Mouse (Mus musculus): ENCODE results near the gene Gm10277. TPM values are rescaled to one million over a fixed set of nuclear protein-coding genes. Genes with fewer than 3 reads are reported as not detected.

Gene Gm10277
- polyA plus RNA-seq, 1 experiment, result not detected

- DNase-seq, result no peak
- WGBS, result 94% methylated on average over 4 of the region's 4 CpGs
- H3K27me3 ChIP-seq (ENCODE audit: control insufficient read depth, insufficient read depth, low read length), result no peaks in the 10 kb centered on the region
- H3K36me3 ChIP-seq (ENCODE audit: control insufficient read depth, insufficient read depth, low read length), result no peaks in the 10 kb centered on the region
- H3K27ac ChIP-seq (ENCODE audit: control insufficient read depth, insufficient read depth, low read length), result no peak overlapping the region
- TF ChIP-seq CTCF (IDR thresholded peaks at IDR 0.05; ENCODE audit: borderline replicate concordance, control insufficient read depth, extremely low read depth, insufficient read depth, low read length, poor library complexity) (no peak), POLR2A (IDR thresholded peaks at IDR 0.05; ENCODE audit: control insufficient read depth, extremely low read depth, insufficient read depth, low read length, poor library complexity) (no peak)
- no peak overlapping the region for H3K4me3 ChIP-seq (ENCODE audit: control insufficient read depth, insufficient read depth, low read length)
- no peaks in the 10 kb centered on the region for H3K4me1 ChIP-seq (replicated peaks; ENCODE audit: control insufficient read depth, insufficient read depth, low read length)
Observed at GRCm38 (mm10) chr11:77746652-77747051, 40.9 kb downstream of the Gm10277 start.

- Histone ChIP-seq H3K27me3 (ENCODE audit: control insufficient read depth, insufficient read depth, low read length) (no peaks in the 10 kb centered on the region), H3K4me1 (replicated peaks; ENCODE audit: control insufficient read depth, insufficient read depth, low read length) (no peaks in the 10 kb centered on the region), H3K4me3 (ENCODE audit: control insufficient read depth, insufficient read depth, low read length) (no peak overlapping the region), H3K36me3 (ENCODE audit: control insufficient read depth, insufficient read depth, low read length) (no peaks in the 10 kb centered on the region), H3K27ac (ENCODE audit: control insufficient read depth, insufficient read depth, low read length) (no peak overlapping the region)
- WGBS, result 26% methylated on average over 6 of the region's 6 CpGs
- peak; percentile 66 for DNase-seq
- TF ChIP-seq CTCF (IDR thresholded peaks at IDR 0.05; ENCODE audit: borderline replicate concordance, control insufficient read depth, extremely low read depth, insufficient read depth, low read length, poor library complexity) (no peak), POLR2A (IDR thresholded peaks at IDR 0.05; ENCODE audit: control insufficient read depth, extremely low read depth, insufficient read depth, low read length, poor library complexity) (no peak)
Observed at GRCm38 (mm10) chr11:77743966-77744365, 43.6 kb downstream of the Gm10277 start.

- TF ChIP-seq CTCF (IDR thresholded peaks at IDR 0.05; ENCODE audit: borderline replicate concordance, control insufficient read depth, extremely low read depth, insufficient read depth, low read length, poor library complexity) (no peak), POLR2A (IDR thresholded peaks at IDR 0.05; ENCODE audit: control insufficient read depth, extremely low read depth, insufficient read depth, low read length, poor library complexity) (no peak)
- Histone ChIP-seq H3K36me3 (ENCODE audit: control insufficient read depth, insufficient read depth, low read length) (no peaks in the 10 kb centered on the region), H3K4me1 (replicated peaks; ENCODE audit: control insufficient read depth, insufficient read depth, low read length) (no peaks in the 10 kb centered on the region), H3K4me3 (ENCODE audit: control insufficient read depth, insufficient read depth, low read length) (no peak overlapping the region), H3K27me3 (ENCODE audit: control insufficient read depth, insufficient read depth, low read length) (no peaks in the 10 kb centered on the region), H3K27ac (ENCODE audit: control insufficient read depth, insufficient read depth, low read length) (no peak overlapping the region)
- WGBS, result 90% methylated on average over 7 of the region's 7 CpGs
- no peak for DNase-seq
Observed at GRCm38 (mm10) chr11:77738555-77738954, 49.0 kb downstream of the Gm10277 start.

GRCm38 (mm10) chr11:77737289-77737688 lies 50.3 kb downstream of the Gm10277 start:
- H3K27me3 ChIP-seq (ENCODE audit: control insufficient read depth, insufficient read depth, low read length), result no peaks in the 10 kb centered on the region
- H3K4me1 ChIP-seq (replicated peaks; ENCODE audit: control insufficient read depth, insufficient read depth, low read length), result no peaks in the 10 kb centered on the region
- TF ChIP-seq CTCF (IDR thresholded peaks at IDR 0.05; ENCODE audit: borderline replicate concordance, control insufficient read depth, extremely low read depth, insufficient read depth, low read length, poor library complexity), result peak; percentile 29; the same call in 1 of the 2 replicates
- no peak for TF ChIP-seq POLR2A (IDR thresholded peaks at IDR 0.05; ENCODE audit: control insufficient read depth, extremely low read depth, insufficient read depth, low read length, poor library complexity)
- DNase-seq, result peak; percentile 63
- 3% methylated on average over 6 of the region's 6 CpGs for WGBS
- H3K4me3 ChIP-seq (ENCODE audit: control insufficient read depth, insufficient read depth, low read length), result no peak overlapping the region
- H3K36me3 ChIP-seq (ENCODE audit: control insufficient read depth, insufficient read depth, low read length), result no peaks in the 10 kb centered on the region
- H3K27ac ChIP-seq (ENCODE audit: control insufficient read depth, insufficient read depth, low read length), result no peak overlapping the region

Other genes starting within 250 kb of the Gm10277 start
- 7.3 and 7.5 TPM in 2 replicates for gene Taok1, start 179.9 kb downstream of the Gm10277 start, polyA plus RNA-seq (2012; rRNA removed)
- gene Nufip2, start 101.6 kb downstream of the Gm10277 start, polyA plus RNA-seq (2012; rRNA removed), result 30.1 and 38.8 TPM in 2 replicates
- 0.13 and 0.36 TPM in 2 replicates for gene Cryba1, start 62.5 kb downstream of the Gm10277 start, polyA plus RNA-seq (2012; rRNA removed)
- gene Myo18a, start 24.5 kb downstream of the Gm10277 start, polyA plus RNA-seq (2012; rRNA removed), result 105 and 122 TPM in 2 replicates
- gene Pipox, start 106.3 kb upstream of the Gm10277 start, polyA plus RNA-seq (2012; rRNA removed), result 5.1 and 6.5 TPM in 2 replicates
- 1.1 TPM in 2 replicates for gene Sez6, start 143.1 kb upstream of the Gm10277 start, polyA plus RNA-seq (2012; rRNA removed)
- 151 and 160 TPM in 2 replicates for gene Phf12, start 195.0 kb upstream of the Gm10277 start, polyA plus RNA-seq (2012; rRNA removed)
- gene Dhrs13, start 244.5 kb upstream of the Gm10277 start, polyA plus RNA-seq (2012; rRNA removed), result 13.4 and 14.4 TPM in 2 replicates

Data from thymus, adult 2 months (tissue).